23 mouse cellular contexts compared by ENCODE assay signal in the genomic region with DNA sequence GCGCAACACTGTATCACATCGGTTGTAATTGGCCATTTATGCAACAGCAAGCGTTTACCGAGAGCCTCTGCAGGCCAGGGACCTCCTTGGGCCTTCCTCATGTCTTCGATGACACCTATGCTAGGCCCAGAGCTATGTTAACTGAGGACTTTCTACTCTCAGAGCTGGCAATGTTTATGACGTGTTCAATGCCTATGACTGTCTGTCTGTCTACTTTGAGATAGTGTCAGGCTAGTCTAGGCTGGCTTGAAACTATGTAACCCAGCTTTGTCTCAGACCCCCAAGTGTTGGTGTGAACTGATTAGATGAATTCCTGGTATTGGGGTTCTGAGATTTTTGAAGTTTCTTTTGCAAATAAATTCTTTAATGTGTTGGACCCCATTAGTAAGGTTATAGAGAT.
A peak's percentile ranks its signal among the peaks of the same experiment; 100 is the strongest.
DNase-seq lines count a peak whose midpoint lies in the region; ATAC-seq and TF ChIP-seq lines count a peak whose summit lies in the region.
"Had no signal": no experiment of that assay in that cellular context is flagged by ENCODE, and none has a peak within 500 bp of the region (broad histone marks: within the 10 kb centered on the region; RNA-seq: fewer than 3 reads in every experiment).

No protein-coding gene starts in this region.

- peak overlapping the region; percentile 14; the same call in 1 of the 2 replicates for H3K27ac ChIP-seq in hindbrain, embryonic 13.5 days
- H3K27ac ChIP-seq in hindbrain, embryonic 11.5 days (ENCODE audit: low read depth, low read length): no peak overlapping the region
- H3K27ac ChIP-seq in stomach, embryonic 15.5 days: 0 out of 2 replicates have a peak overlapping the region, but pooled peaks have one; percentile 16
- H3K27ac ChIP-seq in stomach, postnatal 0 days (replicated peaks): no peak overlapping the region
- peak overlapping the region; percentile 15; the same call in 1 of the 2 replicates for H3K27ac ChIP-seq in liver, embryonic 13.5 days
- H3K27ac ChIP-seq: hindbrain, postnatal 0 days had no signal

- TF ChIP-seq CTCF in stomach, postnatal 0 days (IDR thresholded peaks at IDR 0.05; ENCODE audit: low read depth): no peak

- no peak for DNase-seq in hindbrain, embryonic 11.5 days (ENCODE audit: low spot score)
- no peak for DNase-seq in stomach, postnatal 0 days (ENCODE audit: low spot score)
- no peak for DNase-seq in liver, embryonic 13.5 days
- DNase-seq in neural tube, embryonic 10.5 days (ENCODE audit: extremely low spot score, low spot score): no peak
- no peak for DNase-seq in thymus, postnatal 4 days
- DNase-seq: adrenal gland, adult 2 months; B cell, adult 2 months; gastrocnemius, postnatal 36 days; kidney, adult 2 months; kidney, postnatal 10 days; left cerebral cortex, postnatal 4 days; lung, adult 2 months; lung, postnatal 14 days; thymus, postnatal 25 days had no signal

- no peaks in the 10 kb centered on the region for H3K27me3 ChIP-seq in hindbrain, embryonic 13.5 days
- no peaks in the 10 kb centered on the region for H3K27me3 ChIP-seq in hindbrain, embryonic 11.5 days (ENCODE audit: control insufficient read depth, insufficient read depth, low read length)
- H3K27me3 ChIP-seq in stomach, embryonic 15.5 days (replicated peaks): no peaks in the 10 kb centered on the region
- H3K27me3 ChIP-seq in stomach, postnatal 0 days (ENCODE audit: control insufficient read depth, insufficient read depth, low read length): no peaks in the 10 kb centered on the region
- H3K27me3 ChIP-seq in liver, embryonic 13.5 days: no peaks in the 10 kb centered on the region
- H3K27me3 ChIP-seq: CH12.LX; embryonic facial prominence, embryonic 13.5 days; forebrain, embryonic 15.5 days; midbrain, embryonic 13.5 days had no signal

- no peak for ATAC-seq in hindbrain, embryonic 13.5 days (ENCODE audit: low FRiP score)
- no peak for ATAC-seq in hindbrain, embryonic 11.5 days (ENCODE audit: low FRiP score)
- no peak for ATAC-seq in stomach, embryonic 15.5 days (ENCODE audit: insufficient read depth, low FRiP score, low read depth)
- ATAC-seq in stomach, postnatal 0 days (ENCODE audit: low FRiP score, low TSS enrichment): no peak
- peak; percentile 39; the same call in 1 of the 2 replicates for ATAC-seq in liver, embryonic 13.5 days (ENCODE audit: low read depth)
- ATAC-seq: forebrain, embryonic 15.5 days; hindbrain, postnatal 0 days; midbrain, embryonic 13.5 days had no signal

- 87% methylated on average over 6 of the region's 6 CpGs for WGBS in hindbrain, embryonic 13.5 days
- WGBS in hindbrain, embryonic 11.5 days: 97% methylated on average over 6 of the region's 6 CpGs
- 81% methylated on average over 6 of the region's 6 CpGs for WGBS in stomach, embryonic 15.5 days
- WGBS in stomach, postnatal 0 days: 76% methylated on average over 6 of the region's 6 CpGs
- WGBS in liver, embryonic 13.5 days (ENCODE audit: insufficient replicate concordance): 70% methylated on average over 6 of the region's 6 CpGs

- no peak for TF ChIP-seq EP300 in stomach, postnatal 0 days (optimal IDR thresholded peaks at IDR 0.05)

- no peak overlapping the region for H3K4me2 ChIP-seq in hindbrain, embryonic 13.5 days
- no peak overlapping the region for H3K4me2 ChIP-seq in hindbrain, embryonic 11.5 days (replicated peaks; ENCODE audit: low read depth, low read length)
- H3K4me2 ChIP-seq in stomach, embryonic 15.5 days: no peak overlapping the region
- no peak overlapping the region for H3K4me2 ChIP-seq in stomach, postnatal 0 days (replicated peaks; ENCODE audit: low read depth)
- no peak overlapping the region for H3K4me2 ChIP-seq in liver, embryonic 13.5 days
- H3K4me2 ChIP-seq: embryonic facial prominence, embryonic 13.5 days; forebrain, embryonic 15.5 days; midbrain, embryonic 13.5 days had no signal

- H3K9me3 ChIP-seq in hindbrain, embryonic 13.5 days: no peaks in the 10 kb centered on the region
- no peaks in the 10 kb centered on the region for H3K9me3 ChIP-seq in hindbrain, embryonic 11.5 days (ENCODE audit: control insufficient read depth, low read length)
- no peaks in the 10 kb centered on the region for H3K9me3 ChIP-seq in stomach, embryonic 15.5 days
- no peaks in the 10 kb centered on the region for H3K9me3 ChIP-seq in stomach, postnatal 0 days (ENCODE audit: control insufficient read depth, low read length)
- no peaks in the 10 kb centered on the region for H3K9me3 ChIP-seq in liver, embryonic 13.5 days (replicated peaks)
- H3K9me3 ChIP-seq: embryonic facial prominence, embryonic 13.5 days; forebrain, embryonic 15.5 days; G1E; midbrain, embryonic 13.5 days had no signal

- H3K4me1 ChIP-seq in hindbrain, embryonic 13.5 days (replicated peaks): peaks cover 95% of the 10 kb centered on the region
- peaks cover 13% of the 10 kb centered on the region for H3K4me1 ChIP-seq in hindbrain, embryonic 11.5 days (replicated peaks; ENCODE audit: control insufficient read depth, insufficient read depth, low read length)
- H3K4me1 ChIP-seq in stomach, embryonic 15.5 days: peaks cover 39% of the 10 kb centered on the region
- peaks cover 17% of the 10 kb centered on the region; the same call in 1 of the 2 replicates for H3K4me1 ChIP-seq in stomach, postnatal 0 days (replicated peaks; ENCODE audit: control insufficient read depth, insufficient read depth)
- H3K4me1 ChIP-seq in liver, embryonic 13.5 days (replicated peaks): peaks cover 94% of the 10 kb centered on the region

- no peak overlapping the region for H3K4me3 ChIP-seq in hindbrain, embryonic 13.5 days
- H3K4me3 ChIP-seq in hindbrain, embryonic 11.5 days (ENCODE audit: low read depth, low read length): no peak overlapping the region
- H3K4me3 ChIP-seq in stomach, embryonic 15.5 days (replicated peaks): no peak overlapping the region
- H3K4me3 ChIP-seq in stomach, postnatal 0 days (ENCODE audit: low read depth, low read length): no peak overlapping the region
- H3K4me3 ChIP-seq in liver, embryonic 13.5 days (replicated peaks): no peak overlapping the region
- H3K4me3 ChIP-seq: embryonic facial prominence, embryonic 13.5 days; forebrain, embryonic 15.5 days; left cerebral cortex, adult 2 months; midbrain, embryonic 13.5 days had no signal

- no peaks in the 10 kb centered on the region for H3K36me3 ChIP-seq in hindbrain, embryonic 13.5 days
- H3K36me3 ChIP-seq in hindbrain, embryonic 11.5 days (ENCODE audit: control insufficient read depth, insufficient read depth, low read length): no peaks in the 10 kb centered on the region
- H3K36me3 ChIP-seq in stomach, embryonic 15.5 days: no peaks in the 10 kb centered on the region
- no peaks in the 10 kb centered on the region for H3K36me3 ChIP-seq in stomach, postnatal 0 days (ENCODE audit: control insufficient read depth, insufficient read depth, low read length)
- H3K36me3 ChIP-seq in liver, embryonic 13.5 days: peaks cover 18% of the 10 kb centered on the region; the same call in 1 of the 2 replicates
- H3K36me3 ChIP-seq: forebrain, embryonic 15.5 days; midbrain, embryonic 13.5 days had no signal

- no peak overlapping the region for H3K9ac ChIP-seq in hindbrain, embryonic 13.5 days
- H3K9ac ChIP-seq in hindbrain, embryonic 11.5 days (ENCODE audit: low read depth, low read length): no peak overlapping the region
- H3K9ac ChIP-seq in stomach, embryonic 15.5 days: no peak overlapping the region
- H3K9ac ChIP-seq in stomach, postnatal 0 days (ENCODE audit: low read length): no peak overlapping the region
- no peak overlapping the region for H3K9ac ChIP-seq in liver, embryonic 13.5 days
- H3K9ac ChIP-seq: forebrain, embryonic 15.5 days; midbrain, embryonic 13.5 days had no signal

Comparison
In these comparisons a context has a peak if more than half of its experiments do, and no peak if none do; other contexts are left out.
1. H3K27ac ChIP-seq: peak in hindbrain, embryonic 13.5 days (single experiment), stomach, embryonic 15.5 days (single experiment) and liver, embryonic 13.5 days (single experiment); none in hindbrain, embryonic 11.5 days (single experiment) and stomach, postnatal 0 days (single experiment).